Mouse (Mus musculus) testis, postnatal 14 days (tissue): ENCODE results near the gene Lrrc41.

Experiments
- DNase-seq: peaks from one replicate; pipeline ENCODE4 v3.0.0; 2021; ENCODE audit warnings: low spot score

Lrrc41 gene

GRCm38 (mm10) chr4:116077240-116078095, 2.4 kb downstream of the Lrrc41 start:
- no peak for DNase-seq

DNA sequence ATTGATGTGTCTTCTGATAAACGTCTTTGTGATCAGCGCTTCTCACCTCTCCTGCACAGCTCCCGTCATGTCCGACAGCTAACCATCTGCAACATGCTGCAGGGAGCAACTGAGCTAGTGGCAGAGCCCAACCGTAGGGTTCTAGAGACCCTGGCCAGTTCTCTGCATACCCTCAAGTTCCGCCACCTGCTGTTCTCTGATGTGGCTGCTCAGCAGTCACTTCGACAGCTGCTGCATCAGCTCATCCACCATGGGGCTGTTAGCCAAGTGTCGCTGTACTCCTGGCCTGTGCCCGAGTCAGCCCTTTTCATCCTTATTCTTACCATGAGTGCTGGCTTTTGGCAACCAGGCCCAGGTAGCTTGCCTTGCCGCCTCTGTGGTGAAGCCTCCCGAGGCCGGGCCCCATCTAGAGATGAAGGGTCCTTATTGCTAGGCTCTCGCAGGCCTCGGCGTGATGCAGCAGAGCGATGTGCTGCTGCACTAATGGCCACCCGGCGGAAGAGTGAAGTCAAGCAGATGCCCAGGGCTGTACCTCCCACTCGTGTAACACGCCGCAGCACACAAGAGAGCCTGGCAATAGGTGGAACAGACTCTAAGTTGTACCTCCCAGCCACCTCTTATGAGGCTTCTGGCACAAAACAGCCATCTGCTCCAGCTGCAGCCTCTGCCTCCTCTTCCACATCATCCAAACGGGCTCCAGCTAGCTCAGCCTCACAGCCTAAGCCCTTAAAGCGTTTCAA, 13.6 kb downstream of the Lrrc41 start:
- DNase-seq: no peak

DNA sequence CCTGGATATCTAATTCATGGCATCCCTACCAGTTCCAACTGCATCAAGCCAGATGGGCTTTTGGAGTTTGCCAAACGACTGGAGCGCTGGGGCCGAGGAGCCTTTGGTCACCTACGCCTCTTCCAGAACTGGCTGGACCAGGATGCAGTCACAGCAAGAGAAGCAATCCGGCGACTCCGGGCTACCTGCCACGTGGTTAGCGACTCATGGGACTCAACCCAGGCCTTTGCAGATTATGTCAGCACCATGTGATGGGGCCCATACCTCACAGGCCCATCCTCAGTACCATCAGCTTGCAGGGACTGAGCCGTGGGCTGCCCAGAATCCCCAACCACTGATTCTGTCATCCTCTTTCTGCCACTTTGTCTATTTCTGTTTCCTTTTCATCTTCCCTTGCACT, 21.2 kb downstream of the Lrrc41 start:
- DNase-seq: no peak

- no peak for DNase-seq
Observed at GRCm38 (mm10) chr4:116097211-116097610, 22.1 kb downstream of the Lrrc41 start.

GRCm38 (mm10) chr4:116100959-116101358, 25.9 kb downstream of the Lrrc41 start:
- DNase-seq: no peak

GRCm38 (mm10) chr4:116105278-116105677, 30.2 kb downstream of the Lrrc41 start:
- no peak for DNase-seq

DNA sequence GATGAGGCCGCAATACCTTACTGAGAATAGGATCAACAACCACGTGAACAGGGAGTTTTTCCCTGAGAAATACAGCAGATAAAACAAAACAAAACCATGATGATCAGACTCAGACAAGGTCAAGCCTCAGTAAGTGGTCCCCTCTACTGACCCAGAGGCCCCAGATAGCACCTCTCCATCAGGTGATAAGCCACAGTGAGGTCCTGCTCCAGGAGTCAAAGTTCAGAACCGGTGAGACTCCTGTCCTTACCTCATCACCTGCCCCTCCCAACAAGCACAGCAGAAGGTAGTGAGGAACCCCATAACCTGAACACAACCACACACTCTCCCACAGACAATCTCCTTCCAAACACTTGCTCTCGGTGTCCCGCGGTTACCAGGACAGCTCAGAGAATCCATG, 35.6 kb downstream of the Lrrc41 start:
- no peak for DNase-seq

- no peak for DNase-seq
Observed at GRCm38 (mm10) chr4:116111486-116111885, 36.4 kb downstream of the Lrrc41 start.

DNA sequence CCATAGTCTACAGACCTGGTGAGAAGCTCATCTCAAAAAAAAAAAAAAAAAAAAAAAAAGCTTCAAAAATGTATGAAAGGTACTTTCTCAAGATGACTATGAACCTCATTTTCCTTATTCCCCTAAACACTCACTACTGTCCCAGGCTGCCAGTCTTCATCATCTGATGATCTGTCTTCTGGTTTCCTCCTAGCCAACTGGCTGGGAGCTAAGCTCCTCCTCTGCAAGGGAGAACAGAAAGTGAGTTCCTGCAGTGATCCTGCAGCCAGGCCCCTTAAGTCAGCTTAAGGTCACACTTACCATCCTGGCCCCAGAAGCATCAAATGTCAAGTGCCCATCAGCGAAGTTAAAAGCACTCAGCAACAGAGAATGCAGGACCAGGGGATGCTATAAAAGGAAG, 47.7 kb downstream of the Lrrc41 start:
- no peak for DNase-seq

DNA sequence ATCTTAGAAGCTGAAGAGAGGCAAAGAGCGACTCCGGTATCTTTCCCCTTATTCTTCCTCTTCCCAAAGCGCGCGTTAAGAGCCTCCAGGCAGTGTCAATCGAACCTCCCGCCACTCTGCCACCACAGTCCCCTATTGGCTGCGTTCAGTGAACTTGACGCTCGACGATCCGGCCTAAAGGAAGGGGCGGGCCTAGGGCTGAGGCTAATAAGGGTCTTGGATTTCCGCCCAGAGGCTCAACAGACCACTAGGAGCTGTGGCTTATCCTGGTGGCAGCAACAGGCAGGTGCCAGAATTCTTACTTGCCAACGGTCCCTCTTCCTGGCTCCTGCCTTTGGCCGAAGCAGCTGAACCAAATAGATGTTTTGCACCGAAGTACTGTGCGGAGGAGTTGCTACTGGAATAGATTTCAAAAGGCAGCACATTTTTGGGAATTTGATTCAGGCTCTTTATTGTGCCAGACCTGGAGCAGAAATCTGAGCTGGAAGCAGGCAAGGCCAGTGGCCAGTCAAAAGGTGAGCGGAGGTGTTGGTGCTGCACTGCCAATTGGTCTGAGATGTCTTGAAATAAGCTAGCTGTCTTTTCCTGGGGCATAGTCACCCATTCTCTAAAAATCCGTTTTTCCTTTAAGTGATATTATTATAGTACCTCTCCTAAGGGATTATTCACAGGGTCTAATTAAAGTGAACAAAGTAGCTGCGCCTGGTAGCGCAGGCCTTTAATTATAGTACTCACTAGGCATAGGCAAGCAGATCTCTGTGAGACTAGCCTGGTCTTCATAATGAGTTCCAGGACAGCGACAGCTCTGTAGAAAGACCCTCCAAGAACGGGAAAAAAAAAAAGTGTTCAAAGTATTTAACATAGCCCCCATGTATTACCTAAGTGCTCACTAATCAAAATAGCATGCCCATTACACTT, 48.8 kb downstream of the Lrrc41 start, which contains the start of the genes Rad54l and Pomgnt1:
Gene Rad54l, minus strand, starts transcription at position 89 of the 918 bp plus-strand sequence.
Gene Pomgnt1, plus strand, starts transcription at position 239 of the 918 bp plus-strand sequence.
- DNase-seq: peak; percentile 90

DNA sequence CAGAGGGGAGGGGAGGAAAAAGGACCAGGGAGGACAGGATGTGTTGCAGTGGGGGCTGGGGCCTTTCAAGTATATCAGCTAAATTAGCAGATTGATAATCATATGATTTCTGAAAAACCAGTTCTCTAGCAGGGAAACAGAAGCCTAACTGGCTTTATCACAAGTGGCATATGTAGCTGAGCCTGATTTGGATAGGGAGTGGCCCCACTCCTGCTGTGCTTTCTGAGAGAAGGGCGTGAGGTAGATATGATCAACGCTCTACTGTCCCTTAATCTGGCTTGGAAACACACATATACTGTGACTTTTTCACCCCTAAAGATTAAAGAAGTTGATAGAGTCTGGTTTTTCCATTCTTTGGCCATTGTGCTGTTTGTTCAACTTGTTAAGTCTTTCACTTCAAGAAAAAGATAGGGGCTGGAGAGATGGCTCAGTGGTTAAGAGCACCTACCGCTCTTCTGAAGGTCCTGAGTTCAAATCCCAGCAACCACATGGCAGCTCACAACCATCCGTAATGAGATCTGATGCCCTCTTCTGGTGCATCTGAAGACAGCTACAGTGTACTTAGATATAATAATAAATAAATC, 50.8 kb downstream of the Lrrc41 start:
- no peak for DNase-seq

GRCm38 (mm10) chr4:116127956-116128355, 52.9 kb downstream of the Lrrc41 start:
- DNase-seq: no peak

GRCm38 (mm10) chr4:116133126-116133525, 58.1 kb downstream of the Lrrc41 start:
- no peak for DNase-seq

DNA sequence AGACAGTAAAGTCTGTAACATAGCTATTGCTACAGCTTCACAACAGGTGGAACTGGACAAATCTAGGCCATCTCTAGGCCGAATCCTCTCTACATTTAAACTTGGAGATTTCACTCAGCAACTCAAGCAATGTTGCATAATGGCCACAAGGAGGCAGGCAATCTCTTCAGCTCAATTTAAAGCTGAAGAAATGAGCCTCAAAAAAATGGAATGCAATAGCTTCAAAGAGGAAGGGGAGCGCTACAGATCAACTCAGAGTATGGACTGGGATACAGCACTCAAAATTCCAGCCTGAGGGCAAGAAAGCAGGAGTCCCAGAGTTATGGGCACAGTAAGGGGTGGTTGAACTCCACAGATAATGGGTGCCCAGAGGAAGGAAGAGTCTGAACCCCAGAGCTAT, 59.9 kb downstream of the Lrrc41 start:
- DNase-seq: no peak

- no peak for DNase-seq
Observed at GRCm38 (mm10) chr4:116137421-116137996, 62.4 kb downstream of the Lrrc41 start.

DNA sequence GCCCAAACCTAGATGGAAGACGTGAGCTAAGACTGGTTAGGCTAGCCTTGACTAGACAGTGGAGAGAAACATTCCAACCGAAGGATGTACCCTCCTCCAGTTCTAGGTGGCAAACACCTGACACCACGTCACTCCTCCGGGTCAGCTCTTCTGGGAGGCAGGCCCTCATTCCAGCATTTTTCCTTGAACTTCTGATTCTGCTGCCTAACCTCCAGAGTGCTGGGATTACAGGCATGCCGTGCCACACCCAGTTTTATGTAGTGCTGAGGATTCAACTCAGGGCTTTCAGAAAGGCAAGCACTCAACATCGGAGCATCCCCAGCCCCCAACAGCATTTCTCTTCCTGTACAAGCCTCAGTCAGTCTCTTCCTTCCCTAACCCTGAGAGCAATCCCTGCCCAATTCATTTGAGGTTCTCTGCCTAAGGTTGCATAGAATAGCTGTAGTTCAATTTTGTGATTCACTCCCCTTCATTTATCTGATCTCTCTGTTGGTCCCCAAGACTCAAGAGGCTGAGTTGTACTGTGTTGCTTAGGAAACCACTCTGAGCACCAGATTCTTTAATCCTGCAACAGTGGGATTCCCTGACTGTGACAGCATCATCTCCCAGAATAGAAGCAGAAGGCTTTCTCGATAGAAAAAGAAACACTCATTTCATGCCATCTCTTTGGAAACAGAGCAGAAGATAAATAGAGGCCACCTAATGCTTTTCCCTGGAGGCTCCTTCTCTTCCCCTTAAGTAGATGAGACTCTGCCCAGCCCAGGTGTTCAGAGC, 65.9 kb downstream of the Lrrc41 start:
- no peak for DNase-seq

DNA sequence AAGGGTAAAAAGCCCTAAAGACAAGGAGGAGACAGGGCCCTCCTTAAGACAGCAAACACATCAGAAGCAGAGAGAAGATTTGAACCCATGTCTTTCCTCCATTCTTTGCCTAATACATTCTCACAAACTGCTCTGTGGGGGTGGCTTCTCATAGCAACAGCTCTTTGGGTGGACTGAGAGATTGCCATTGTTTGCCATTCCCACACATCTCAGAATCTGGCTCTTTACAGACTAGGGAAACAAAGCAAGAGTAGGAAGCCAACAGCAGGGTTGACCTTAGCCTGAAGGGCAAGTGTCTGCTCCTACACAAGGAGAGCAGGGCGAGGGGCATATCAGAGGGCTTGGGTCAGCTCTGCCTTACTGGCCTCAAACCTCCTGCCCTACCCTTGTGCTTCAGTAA, 66.7 kb downstream of the Lrrc41 start:
- no peak for DNase-seq

- no peak for DNase-seq
Observed at GRCm38 (mm10) chr4:116142269-116142668, 67.2 kb downstream of the Lrrc41 start.

DNA sequence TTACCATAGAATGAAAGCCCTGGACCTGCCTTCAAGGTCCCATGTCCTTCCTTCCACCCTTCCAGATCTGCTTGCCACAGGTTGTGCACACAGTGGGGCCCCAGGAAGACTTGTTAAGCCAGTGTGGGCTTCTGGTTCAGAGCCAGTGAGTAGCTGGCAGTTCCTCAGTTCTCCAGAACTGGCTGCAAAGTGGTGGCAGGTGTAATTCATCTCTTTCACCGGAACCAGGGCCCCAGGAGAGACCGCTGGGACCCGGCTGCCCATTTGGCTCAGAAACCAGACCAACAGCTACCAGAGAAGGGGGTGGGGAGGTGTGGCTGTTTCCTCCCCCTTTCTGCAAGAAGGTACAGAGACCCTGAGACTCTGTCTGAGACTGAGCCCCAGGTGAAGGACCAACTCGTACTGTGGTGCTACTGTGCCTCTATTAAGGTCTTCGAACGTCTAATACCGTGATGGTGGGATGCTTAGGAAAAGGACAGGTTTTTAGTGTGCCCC, 68.3 kb downstream of the Lrrc41 start:
- no peak for DNase-seq
